Mouse (Mus musculus): ENCODE data around the gene Zbtb46.

- TF ChIP-seq CTCF (IDR thresholded peaks at IDR 0.05; ENCODE audit: low read depth, low read length), result no peak
- TF ChIP-seq POLR2A (IDR thresholded peaks at IDR 0.05; ENCODE audit: insufficient read depth, low read length), result no peak
- TF ChIP-seq EP300 (IDR thresholded peaks at IDR 0.05; ENCODE audit: insufficient read depth, low read depth, low read length), result no peak
These were observed 7.0 kb downstream of the Zbtb46 start for GRCm38 (mm10) chr2:181452181-181452580.

All from ES-Bruce4 (cell line).